Mouse (Mus musculus) lung, postnatal 14 days (tissue): ENCODE measurements around the gene Fkbp3.
"Not testable (repeated sequence)": the region's sequence is repeated elsewhere in the genome, so short reads cannot be mapped to it uniquely, and the experiment has no call there.

ENCODE experiments used
- DNase-seq: peaks from one replicate; pipeline ENCODE4 v3.0.0; 2021

Fkbp3 gene

GRCm38 (mm10) chr12:65073611-65074178, at the start of gene Fkbp3:
Gene Fkbp3 (minus strand): TSS chr12:65074007.
- peak; percentile 98 for DNase-seq

DNA sequence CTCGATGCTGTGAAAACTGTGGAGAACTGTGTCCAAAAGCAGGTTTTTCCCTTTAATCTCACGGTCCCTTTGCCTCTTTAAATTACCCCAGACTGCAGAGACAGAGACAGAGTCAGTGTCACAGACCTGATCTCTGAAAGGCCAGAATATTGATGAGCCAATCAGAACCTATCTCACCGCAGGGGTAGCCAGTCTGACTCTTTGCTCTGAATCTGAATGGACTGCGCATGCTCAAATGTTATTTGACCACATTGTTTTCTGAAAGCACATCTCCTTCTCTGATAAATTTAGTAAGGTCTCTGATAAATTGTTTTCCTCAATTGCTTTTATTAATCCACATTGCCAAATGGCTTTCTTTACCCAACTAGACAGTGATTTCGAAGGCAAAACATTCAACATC, 45.6 kb upstream of the Fkbp3 start:
- no peak for DNase-seq

- DNase-seq = no peak
Measured at GRCm38 (mm10) chr12:65118968-65119367, 45.2 kb upstream of the Fkbp3 start.

DNA sequence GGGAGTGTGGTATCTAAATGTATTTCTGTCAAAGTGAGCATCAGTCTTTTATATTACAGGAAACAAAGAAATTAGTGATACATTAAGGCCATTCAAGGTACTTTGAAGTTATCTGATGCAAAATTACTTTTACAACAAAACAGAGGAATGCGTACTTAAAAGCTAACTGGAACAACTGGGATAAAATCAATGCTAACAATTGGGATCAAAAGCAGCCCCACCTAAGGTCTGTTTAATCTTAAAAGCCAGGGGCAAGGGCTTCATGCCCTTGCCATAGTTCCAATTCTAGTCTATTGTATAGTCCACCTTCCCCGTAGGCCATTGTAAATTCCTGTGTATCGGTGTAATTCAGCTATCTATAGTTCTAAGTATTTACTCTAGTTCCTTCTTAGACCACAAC, 41.2 kb upstream of the Fkbp3 start:
- not testable (repeated sequence) for DNase-seq

GRCm38 (mm10) chr12:65113925-65114324, 40.1 kb upstream of the Fkbp3 start:
- DNase-seq = no peak

GRCm38 (mm10) chr12:65112811-65113210, 39.0 kb upstream of the Fkbp3 start:
- no peak for DNase-seq

DNA sequence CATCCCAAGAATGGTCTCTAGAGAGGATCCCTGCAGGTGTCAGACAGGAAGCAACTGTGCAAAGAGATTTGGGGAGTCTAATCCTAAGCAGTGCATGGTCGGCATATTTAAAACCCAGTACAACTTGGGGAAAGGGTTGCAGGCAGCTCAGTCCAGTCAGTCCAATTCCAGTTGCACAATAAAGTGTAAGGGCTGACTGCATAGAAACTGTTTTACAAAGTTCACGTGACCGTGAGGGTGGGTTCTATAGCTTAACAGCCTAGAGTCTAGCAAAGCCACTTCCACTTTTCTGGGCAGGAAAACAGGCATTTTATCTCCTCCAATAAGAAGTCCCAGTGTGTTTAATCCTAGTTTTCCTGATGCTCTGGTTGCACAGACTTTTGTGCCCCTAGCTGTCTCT, 37.7 kb upstream of the Fkbp3 start:
- no peak for DNase-seq

- DNase-seq = no peak
Measured at GRCm38 (mm10) chr12:65108746-65109145, 34.9 kb upstream of the Fkbp3 start.

- DNase-seq = no peak
Measured at GRCm38 (mm10) chr12:65076906-65077305, 3.1 kb upstream of the Fkbp3 start.

DNA sequence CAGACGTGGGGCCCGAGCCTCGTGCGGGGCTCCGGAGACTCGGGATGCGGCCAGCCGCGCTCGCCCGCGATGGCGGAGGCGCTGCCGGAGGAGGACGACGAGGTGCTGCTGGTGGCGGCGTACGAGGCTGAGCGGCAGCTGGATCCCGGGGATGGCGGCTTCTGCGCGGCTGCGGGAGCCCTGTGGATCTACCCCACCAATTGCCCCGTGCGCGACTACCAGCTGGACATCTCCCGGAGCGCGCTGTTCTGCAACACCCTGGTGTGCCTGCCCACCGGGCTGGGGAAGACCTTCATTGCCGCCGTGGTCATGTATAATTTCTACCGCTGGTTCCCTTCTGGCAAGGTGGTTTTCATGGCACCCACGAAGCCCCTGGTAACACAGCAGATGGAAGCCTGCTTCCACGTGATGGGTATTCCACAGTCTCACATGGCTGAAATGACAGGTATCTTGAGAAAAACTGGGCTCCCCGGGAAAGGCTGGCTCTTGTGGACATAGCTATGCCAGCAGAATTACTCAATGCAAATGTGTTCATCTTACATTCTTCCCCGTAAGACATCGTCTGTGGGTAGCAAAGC, 2.0 kb upstream of the Fkbp3 start:
- DNase-seq = no peak

DNA sequence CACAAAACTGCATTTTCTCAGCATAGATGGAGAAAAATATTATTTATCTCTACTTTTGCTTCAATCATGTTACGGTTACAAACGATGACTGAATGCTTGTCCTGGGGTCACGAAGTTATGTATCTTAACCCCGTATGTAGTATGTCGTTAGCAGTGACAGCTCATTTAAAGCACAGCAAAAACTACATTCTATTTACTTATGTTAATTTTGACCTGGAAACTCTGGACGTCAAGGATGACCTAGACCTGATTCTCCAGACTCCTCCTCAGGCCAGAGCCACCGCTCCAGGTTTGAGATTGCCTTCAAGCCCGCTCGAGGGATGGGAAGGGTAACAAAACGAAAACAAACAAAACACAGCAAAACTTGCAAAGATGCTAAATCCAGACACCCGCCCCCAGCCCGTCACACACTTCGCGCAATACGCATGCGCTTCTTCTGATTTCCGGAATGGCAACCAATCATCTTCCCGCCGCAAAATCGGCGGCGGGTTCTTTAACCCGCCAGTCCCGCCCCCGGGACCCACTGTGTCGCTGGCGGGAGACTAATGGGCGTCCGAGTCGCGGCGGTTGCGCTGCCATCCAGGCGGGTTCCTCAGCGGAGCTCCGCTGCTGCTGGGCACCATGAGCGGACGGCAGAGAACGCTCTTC, 1.4 kb upstream of the Fkbp3 start, which contains the start of gene Fancm:
Gene Fancm (plus strand): TSS at position 519 of the 648 bp plus-strand sequence.
- DNase-seq = peak; percentile 88

DNA sequence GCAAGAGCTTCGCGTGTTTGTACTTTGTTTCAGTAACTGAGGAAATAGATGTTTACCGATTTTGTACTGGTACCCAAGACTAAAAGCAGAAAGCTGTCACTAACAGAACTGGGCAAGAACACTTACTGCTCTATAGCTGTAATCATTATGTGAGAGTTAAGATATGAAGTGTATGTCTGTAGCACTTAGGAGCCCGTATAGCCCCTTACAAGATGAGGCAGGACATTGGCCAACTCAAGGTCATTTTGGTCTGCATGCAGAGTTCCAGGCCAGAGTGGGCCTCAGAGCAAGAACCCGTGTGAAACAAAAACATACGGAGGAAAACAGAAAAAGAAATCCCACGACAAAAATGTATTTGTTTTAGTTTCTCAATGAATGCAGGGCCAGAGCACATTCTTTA, 844 bp upstream of the Fkbp3 start:
- DNase-seq = no peak

- DNase-seq = no peak
Measured at GRCm38 (mm10) chr12:65072911-65073610, 746 bp downstream of the Fkbp3 start.

DNA sequence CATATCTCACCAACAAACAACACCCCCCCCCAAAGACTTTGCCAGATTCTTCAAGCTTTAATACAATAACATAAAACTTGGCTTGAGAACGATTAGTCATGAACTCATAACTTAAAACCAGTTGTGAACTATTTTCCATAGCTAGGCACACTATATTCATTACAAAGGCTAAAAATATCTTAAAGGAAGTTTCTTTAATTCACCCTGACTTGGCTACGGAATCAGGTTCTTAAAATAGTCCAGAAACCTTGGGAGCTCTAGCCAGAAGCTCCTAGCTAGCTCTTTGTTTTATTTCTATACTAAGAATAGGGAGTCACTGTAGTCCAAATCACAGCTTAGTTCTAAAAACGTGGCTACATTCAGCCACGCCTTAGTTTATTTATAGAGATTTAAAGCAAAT, 5.4 kb downstream of the Fkbp3 start:
- no peak for DNase-seq

GRCm38 (mm10) chr12:65066234-65066633, 7.6 kb downstream of the Fkbp3 start:
- no peak for DNase-seq

DNA sequence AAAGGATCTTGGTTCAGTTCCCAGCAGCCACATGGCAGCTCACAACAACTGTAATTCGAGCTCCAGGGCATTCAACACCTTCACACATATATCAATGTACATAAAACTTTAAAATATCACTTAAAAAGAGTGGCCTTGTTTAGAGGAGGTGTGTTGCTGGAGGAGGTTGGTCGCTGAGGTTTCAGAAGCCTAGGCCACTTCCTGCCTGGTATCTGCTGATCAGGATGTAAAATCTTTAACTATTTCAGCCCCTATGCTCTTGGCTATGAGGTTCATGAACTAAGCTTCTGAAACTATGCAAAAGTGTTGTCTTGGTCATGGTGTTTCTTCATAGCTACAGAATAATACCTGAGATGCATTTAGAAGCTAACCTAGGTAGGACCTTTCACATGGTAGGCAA, 8.6 kb downstream of the Fkbp3 start:
- DNase-seq = no peak

DNA sequence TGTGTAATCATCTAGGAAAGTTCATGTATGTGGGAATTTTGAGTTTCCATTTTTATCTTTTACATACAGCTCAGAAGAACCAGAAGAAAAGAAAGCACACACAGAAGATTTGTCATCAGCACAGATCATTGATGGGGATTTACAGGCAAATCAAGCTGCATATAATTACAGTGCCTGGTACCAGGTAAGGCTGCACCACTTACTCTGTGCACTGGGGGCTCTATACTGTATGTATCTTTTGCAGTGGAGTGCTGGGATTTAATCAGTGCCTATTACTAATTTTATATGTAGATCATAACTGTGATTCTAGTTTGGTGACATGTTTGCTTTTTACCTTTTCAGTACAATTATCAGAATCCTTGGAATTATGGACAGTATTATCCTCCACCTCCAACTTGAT, 12.7 kb downstream of the Fkbp3 start:
- DNase-seq = no peak

- no peak for DNase-seq
Measured at GRCm38 (mm10) chr12:65058203-65058602, 15.6 kb downstream of the Fkbp3 start.

DNA sequence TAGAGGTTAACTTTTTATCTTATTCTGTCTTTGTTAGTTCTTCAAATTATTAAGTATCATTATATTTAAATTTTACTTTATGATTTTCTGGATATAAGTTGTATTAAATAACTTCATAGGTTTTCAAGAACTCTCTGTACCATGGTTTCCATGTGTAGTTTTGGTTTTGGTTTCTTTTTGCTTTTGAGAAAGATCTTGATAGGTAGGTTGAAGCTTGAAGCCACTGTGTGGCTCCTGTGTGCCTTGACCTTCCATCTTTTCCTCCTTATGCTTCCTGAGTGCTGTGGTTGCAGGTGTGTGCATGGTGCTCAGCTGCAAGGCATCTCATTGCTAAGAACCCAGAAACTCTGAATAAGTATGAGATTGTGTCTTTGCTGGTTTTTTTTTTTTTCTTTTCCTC, 25.0 kb downstream of the Fkbp3 start:
- no peak for DNase-seq

DNA sequence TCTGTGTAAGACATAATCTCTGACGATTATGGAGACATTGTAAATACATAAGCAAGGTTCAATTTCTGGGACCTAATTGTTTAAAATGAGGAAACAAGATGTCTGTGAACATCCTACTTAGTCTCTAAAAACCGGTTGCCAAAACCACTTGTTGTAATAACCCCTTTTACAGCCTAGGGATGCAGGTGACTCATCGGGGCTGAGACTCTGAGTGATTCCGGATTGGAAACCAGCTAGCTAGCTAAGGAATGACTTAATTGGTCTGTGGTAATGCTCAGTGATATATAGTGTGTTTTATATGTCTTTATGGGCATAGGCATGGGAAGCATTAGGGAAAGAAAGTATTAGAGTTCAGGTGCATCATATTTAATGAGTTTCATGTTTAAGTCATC, 36.3 kb downstream of the Fkbp3 start:
- DNase-seq = no peak

DNA sequence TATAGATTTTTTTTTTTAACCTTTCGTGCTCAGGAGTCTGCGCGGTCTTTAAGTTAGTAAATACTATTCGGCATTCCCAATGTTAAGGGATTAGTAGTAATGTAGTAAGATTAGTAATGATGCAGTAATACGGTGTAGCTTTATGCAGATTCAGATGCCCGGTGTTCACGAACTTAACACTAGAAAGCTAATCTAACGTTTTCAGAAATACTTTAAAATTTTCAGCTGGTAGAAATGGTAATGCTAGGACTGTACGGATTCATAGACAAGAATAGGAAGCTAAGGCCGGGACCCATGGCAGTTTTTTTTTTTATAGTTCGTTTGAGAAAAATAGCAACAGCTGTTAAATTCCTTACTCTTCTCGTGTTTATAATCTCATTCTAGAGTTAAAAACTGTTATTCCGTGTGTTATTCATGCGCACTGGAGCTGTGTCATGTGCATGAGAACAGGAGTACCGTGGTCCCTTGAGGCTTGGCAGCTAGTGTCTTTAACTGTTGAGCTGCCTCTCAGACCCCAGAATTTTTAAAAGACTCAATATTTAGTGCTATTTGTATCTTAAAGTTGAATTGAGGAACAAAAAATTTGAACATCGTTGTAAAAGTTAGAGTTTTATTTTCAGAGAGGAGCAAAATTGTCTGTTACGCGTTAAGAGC, 36.8 kb downstream of the Fkbp3 start:
- no peak for DNase-seq

DNA sequence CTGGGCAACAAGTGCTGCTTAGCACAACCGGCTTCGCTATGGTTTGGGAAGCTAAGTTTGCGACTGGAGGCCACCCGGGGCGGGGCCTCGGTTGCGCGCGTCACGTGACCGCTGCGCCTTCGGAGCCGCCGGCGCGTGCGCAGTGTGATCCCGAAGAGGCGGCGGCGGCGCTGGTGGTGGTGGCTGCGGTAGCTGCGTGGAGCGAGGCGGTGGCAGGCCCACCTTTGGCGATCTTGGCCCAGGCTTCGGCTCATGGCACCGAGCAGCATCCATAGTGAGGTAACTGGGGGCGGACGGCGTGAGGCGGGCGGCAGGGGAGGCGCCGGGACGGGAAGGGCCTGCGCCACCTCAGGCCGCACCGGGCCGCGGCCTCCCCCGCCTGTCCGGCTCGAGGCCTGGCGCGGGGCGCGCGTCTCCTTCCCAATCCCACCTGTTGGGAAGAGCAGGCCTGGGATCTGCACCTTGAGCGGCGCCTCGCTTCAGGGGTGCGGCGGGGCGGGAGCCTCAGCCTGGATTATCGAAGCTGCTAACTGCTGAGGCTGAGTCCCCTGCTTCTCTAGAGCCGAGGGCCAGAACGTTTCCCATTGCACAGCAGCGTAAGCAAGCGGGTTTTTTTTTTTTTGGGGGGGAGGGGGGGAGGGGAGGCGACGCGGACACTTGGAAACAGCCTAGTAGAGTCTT, 37.5 kb downstream of the Fkbp3 start, which contains the start of gene Prpf39:
Gene Prpf39 (plus strand): TSS at position 144 of the 681 bp plus-strand sequence.
- peak; percentile 93 for DNase-seq

- DNase-seq = no peak
Measured at GRCm38 (mm10) chr12:65035839-65036189, 38.0 kb downstream of the Fkbp3 start.
